Mouse (Mus musculus): ENCODE measurements around the gene Acer3.

Acer3 gene

DNA sequence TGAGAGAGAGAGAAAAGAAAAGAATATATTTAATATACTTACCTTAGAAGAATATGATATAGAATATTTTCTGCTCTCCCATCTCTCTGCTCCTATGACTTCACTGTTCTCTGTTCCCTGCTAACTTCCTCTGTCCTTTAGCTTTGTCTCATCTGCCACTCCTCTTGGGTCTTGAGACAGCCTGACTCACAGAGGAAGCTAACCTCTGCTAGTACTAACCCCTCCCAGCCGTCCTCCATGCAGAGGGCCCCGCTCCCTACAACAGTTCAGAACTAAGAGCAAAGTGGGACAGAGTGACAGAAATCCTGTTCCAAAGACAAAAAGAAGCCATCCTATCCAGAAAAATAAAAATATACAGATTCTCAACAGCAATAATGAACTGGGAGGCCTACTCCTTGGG is at the start of gene Acer3:
Gene Acer3, minus strand, starts transcription at position 126 of the 400 bp plus-strand sequence.
- no peak for DNase-seq (ENCODE audit: low read depth, low spot score)

DNA sequence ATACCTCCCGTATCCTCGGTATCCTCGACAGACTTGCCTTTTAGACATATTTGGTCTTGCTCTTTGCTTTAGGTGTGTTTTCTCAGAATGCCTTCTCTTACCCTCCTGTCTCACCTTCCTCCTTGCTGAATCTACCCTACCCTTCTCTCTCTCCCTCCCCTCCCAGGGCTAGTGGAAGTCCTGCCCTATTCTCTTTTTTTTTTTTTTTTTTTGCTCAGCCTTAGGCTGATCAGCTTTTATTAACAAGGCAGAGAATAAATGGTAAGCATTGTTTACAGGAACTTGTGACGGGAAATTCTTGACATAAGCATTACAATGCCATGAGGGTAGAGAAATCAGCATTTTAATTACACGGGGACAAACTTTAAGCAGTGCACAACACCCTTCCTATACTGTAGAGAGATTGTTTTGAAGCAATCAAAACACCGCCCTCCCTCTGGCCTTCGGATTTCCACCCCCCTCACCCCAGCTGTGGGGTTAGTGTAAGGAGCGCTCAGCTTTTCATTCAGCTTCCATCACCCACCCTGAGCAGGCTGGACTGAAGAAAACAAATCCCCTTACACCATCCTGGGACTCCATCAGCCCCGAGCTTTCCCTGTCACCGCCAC is 48.9 kb upstream of the Acer3 start:
- peak; percentile 74 for DNase-seq (ENCODE audit: low read depth, low spot score)

DNA sequence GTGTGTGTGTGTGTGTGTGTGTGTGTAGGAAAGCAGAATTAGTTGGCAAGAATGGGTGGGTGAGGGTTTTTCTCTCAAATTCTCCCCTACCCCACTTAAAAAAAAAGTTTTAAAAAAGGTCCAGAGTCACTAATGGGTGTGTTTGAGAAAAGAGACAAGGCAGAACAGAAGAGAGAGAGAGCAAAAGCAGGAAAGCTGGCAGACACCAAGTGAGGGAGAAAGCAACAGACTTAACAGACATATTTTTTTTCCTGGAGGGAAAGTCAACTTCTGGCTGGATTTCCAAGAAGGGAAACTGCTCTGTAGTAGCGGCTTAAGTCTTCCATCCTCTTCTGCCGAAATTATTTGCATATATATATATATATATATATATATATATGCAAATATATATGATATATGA is 40.7 kb upstream of the Acer3 start:
- no peak for DNase-seq (ENCODE audit: low read depth, low spot score)

- DNase-seq (ENCODE audit: low read depth, low spot score): peak; percentile 98
Measured at GRCm38 (mm10) chr7:98361063-98361652, 40.1 kb upstream of the Acer3 start, which contains the start of gene Tsku. TSS of gene Tsku (minus strand) at chr7:98361328.

DNA sequence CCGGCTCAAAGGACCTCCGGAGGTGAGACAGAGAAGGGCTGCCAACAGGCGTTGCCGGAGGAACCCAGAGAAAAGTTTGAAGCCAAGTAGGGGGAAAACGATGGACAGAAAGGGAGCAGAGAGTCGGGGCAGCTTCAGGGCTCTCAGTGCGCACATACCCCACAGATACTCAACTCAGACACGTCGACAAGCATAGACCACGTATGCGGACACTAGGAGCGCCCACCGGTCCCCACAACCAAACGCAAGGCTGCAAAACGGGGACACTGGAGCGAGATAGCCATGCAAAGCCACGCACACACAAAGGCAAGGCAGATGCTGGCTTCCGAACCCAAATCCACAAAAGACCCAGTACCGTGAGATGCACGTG is 39.6 kb upstream of the Acer3 start:
- DNase-seq (ENCODE audit: low read depth, low spot score): peak; percentile 47

DNA sequence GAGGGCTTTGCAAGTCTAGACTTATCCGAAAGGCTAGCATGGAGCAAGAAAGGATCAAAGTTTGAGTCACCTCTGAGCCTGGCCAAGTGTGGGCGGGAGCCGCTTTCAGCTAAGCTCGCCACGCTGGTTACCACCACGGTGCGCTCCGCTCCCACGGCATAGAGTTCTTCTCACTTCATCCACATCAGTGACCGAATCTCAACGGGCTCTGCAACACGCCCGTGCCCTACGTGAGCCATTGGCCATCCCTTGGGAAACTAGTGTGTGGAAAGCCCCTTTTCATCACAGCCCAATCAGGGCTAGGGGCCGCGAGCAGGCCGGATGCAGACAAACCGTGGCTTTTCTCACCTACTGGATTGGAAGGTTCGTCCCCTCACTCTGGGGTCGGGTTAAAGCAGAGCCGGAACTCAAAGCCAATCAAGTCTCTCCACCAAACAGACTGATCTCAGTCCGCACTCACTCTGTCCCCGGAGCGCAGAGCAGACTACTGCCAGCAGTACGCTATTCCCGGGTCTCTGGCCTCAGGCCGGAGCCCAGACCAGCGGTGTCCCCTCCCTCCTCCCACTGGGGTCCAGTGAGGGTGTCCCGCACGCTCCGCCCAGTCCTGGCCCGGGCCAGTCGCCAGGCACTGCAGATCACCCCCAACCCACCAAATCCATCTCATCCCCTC is 39.1 kb upstream of the Acer3 start:
- DNase-seq (ENCODE audit: low read depth, low spot score): peak; percentile 60

DNA sequence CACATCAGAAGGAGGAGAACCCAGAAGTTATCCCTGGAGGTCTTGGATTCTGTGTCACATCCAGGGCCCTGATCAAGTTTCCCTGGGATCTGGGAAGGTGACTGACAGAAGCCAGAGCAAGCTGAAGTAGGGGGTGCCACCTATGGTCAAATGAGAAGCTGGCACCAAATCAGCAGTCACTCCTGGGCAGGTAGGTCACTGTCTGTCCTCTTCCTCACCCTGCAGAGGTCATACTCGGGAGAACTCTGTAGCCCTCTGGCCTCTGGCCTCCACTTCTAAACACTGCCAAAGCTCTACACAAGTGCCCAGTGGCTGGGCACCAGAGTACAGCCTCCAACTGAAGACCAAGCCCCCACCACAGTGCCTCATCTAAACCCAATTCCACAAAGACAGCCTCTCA is 37.0 kb upstream of the Acer3 start:
- DNase-seq (ENCODE audit: low read depth, low spot score): no peak

- no peak for DNase-seq (ENCODE audit: low read depth, low spot score)
Measured at GRCm38 (mm10) chr7:98357324-98357723, 36.3 kb upstream of the Acer3 start.

GRCm38 (mm10) chr7:98354921-98355310 is 33.9 kb upstream of the Acer3 start:
- no peak for DNase-seq (ENCODE audit: low read depth, low spot score)

DNA sequence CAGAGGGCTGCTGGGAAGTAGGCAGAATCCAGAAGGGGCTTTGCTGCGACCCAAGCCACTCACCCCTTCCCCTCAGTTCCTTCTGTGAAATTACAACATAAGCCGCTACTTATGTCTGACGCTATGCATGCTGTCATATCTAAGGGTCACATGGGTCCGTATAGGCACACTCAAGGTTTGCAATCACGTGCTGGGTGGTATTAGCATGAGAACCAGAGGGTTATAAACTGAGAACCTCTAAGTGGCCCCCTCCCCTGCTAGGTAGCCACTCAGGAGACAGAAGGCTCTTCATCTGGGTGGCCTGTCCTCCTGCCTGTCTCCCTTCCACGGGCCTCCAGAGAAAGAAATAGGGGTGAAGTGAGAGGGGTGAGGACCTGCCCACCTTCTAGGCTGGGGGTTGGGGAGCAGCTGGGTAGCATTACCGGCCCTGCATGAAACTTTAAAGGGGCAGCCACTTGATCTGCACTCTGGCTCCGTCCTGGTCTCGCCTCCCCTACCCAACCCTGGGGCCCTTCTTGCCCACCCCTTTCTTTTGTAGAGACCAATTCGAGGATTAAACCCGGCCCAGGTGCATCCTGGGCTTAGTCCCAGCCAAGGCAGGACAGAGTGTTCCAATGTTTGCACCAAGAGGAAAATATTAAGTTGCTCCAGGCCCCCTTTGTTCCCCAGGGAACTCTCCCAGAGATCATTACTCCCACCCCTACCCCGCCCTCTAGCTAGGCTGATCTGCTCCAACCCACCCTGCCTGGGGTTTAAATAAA is 33.3 kb upstream of the Acer3 start:
- no peak for DNase-seq (ENCODE audit: low read depth, low spot score)

GRCm38 (mm10) chr7:98353616-98354015 is 32.6 kb upstream of the Acer3 start:
- no peak for DNase-seq (ENCODE audit: low read depth, low spot score)

GRCm38 (mm10) chr7:98351523-98351922 is 30.5 kb upstream of the Acer3 start:
- no peak for DNase-seq (ENCODE audit: low read depth, low spot score)

DNA sequence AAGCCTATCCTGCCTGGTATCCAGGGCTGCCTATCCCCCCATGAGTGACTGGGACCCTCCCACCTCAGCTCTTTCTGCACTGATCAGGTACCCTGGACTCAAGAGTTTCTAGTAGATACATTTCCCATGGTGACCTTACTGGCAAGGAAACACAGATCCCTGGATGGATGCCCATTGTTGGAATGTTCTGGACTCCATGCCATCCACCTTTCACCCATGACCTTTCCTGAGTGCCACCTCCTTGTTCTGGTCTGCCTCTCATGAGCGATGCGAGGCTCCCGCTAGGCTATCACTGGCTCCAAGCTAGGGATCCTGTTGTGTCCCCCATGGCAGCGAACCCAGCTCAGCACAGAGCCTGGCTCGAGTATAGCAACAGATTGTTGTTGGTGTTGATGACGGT is 28.8 kb upstream of the Acer3 start:
- DNase-seq (ENCODE audit: low read depth, low spot score): no peak

GRCm38 (mm10) chr7:98349096-98349495 is 28.1 kb upstream of the Acer3 start:
- DNase-seq (ENCODE audit: low read depth, low spot score): peak; percentile 70

DNA sequence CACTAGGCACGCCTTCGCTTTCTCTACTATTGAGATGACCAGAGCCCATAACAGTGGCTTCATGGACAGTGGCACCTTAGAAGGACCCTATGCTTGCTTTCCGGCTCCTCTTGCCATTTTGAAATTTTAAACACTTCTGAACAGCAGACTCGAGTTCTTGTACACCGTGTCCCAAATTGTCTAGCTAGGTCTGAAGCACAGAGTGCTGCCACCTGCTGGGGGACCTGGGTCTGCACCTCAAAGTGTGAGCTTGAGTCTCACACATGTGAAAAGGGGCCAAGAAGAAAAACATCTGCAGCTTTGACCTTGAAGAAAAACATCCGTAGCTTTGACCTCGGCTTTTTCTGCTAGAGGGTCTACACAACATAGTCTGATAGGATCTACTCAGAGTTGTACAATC is 27.0 kb upstream of the Acer3 start:
- peak; percentile 78 for DNase-seq (ENCODE audit: low read depth, low spot score)

GRCm38 (mm10) chr7:98347471-98347870 is 26.5 kb upstream of the Acer3 start:
- no peak for DNase-seq (ENCODE audit: low read depth, low spot score)

- no peak for DNase-seq (ENCODE audit: low read depth, low spot score)
Measured at GRCm38 (mm10) chr7:98345036-98345435, 24.0 kb upstream of the Acer3 start.

DNA sequence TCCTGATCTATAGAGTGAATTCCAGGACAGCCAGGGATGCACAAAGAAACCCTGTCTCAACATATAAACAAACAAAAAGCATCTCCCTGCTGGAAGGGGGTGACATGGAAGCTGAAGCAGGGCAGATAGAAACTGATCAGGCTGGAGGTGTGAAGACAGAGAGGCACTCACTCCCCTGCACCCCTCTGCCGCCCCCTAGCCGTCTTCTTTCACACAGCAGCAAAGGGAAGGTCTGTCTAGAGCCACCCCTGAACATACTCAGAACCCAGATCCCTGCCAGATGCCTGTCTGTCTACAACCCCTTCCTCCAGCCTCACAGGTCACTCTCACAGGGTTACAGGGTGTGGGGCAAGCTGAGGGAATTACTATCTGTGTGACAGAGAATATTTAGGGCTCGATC is 23.4 kb upstream of the Acer3 start:
- peak; percentile 46 for DNase-seq (ENCODE audit: low read depth, low spot score)

DNA sequence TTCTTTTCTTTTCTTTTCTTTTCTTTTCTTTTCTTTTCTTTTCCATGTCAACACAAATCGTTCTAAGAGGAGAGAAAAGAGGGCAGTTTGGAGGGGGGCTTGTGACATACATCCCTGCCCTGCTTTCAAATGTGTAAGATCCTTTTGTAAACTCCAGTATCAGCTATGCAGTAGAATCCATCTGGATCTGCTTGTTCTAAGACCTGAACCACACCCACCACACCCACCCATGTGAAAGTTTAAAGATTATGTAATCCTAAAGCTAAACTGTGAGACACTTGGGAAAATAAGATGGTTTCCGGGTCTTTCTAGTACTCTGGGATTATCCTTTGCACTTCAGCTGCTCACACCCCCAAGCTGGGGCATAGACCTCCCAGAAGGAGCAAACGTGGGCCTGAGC is 21.2 kb upstream of the Acer3 start:
- no peak for DNase-seq (ENCODE audit: low read depth, low spot score)

GRCm38 (mm10) chr7:98341475-98341874 is 20.5 kb upstream of the Acer3 start:
- peak; percentile 90 for DNase-seq (ENCODE audit: low read depth, low spot score)

DNA sequence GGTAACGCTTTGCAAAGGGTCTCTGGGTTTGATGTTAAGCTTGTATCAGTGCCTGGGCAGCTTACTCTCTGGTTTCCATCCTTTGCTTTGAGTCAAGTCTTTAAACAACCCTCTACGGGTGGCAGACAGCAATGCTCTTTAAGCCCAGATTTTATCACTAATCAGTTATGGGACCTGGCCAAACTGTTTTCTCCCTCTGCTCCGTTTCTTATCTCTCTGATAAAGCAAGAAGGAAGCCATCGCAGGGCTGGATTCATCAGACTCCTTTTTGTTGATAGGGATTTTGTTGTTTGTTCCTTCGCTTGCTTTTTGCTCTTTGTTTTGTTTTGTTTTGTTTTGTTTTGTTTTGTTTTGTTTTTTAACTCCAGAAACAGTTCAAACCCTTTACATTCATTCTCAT is 19.3 kb upstream of the Acer3 start:
- no peak for DNase-seq (ENCODE audit: low read depth, low spot score)

- DNase-seq (ENCODE audit: low read depth, low spot score): no peak
Measured at GRCm38 (mm10) chr7:98333987-98334386, 13.0 kb upstream of the Acer3 start.

Measured in R1 (cell line).